Mouse (Mus musculus): ENCODE data around the gene Btg2. TPM values are rescaled to one million over a fixed set of nuclear protein-coding genes. Genes with fewer than 3 reads are reported as not detected.

Gene Btg2
- polyA plus RNA-seq, 1 experiment: 13.9 TPM

- TF ChIP-seq FLI1 (IDR thresholded peaks at IDR 0.05; ENCODE audit: low read length) (no peak), GATA1 (IDR thresholded peaks at IDR 0.05; ENCODE audit: borderline replicate concordance, low read length) (no peak)
- Histone ChIP-seq H3K9me3 (no peaks in the 10 kb centered on the region), H3K27me3 (replicated peaks) (no peaks in the 10 kb centered on the region), H3K4me1 (peaks cover 96% of the 10 kb centered on the region), H3K4me3 (replicated peaks) (peak overlapping the region; percentile 91), H3K36me3 (replicated peaks; ENCODE audit: low read length) (no peaks in the 10 kb centered on the region)
Measured at GRCm38 (mm10) chr1:134098726-134099515, 20.0 kb upstream of the Btg2 start.

GRCm38 (mm10) chr1:134097956-134098725 is 19.2 kb upstream of the Btg2 start:
- Histone ChIP-seq H3K4me3 (replicated peaks) (peak overlapping the region; percentile 91), H3K27me3 (replicated peaks) (no peaks in the 10 kb centered on the region), H3K4me1 (peaks cover 96% of the 10 kb centered on the region), H3K9me3 (no peaks in the 10 kb centered on the region), H3K36me3 (replicated peaks; ENCODE audit: low read length) (no peaks in the 10 kb centered on the region)
- no peak for TF ChIP-seq GATA1 (IDR thresholded peaks at IDR 0.05; ENCODE audit: borderline replicate concordance, low read length)
- no peak for TF ChIP-seq FLI1 (IDR thresholded peaks at IDR 0.05; ENCODE audit: low read length)

DNA sequence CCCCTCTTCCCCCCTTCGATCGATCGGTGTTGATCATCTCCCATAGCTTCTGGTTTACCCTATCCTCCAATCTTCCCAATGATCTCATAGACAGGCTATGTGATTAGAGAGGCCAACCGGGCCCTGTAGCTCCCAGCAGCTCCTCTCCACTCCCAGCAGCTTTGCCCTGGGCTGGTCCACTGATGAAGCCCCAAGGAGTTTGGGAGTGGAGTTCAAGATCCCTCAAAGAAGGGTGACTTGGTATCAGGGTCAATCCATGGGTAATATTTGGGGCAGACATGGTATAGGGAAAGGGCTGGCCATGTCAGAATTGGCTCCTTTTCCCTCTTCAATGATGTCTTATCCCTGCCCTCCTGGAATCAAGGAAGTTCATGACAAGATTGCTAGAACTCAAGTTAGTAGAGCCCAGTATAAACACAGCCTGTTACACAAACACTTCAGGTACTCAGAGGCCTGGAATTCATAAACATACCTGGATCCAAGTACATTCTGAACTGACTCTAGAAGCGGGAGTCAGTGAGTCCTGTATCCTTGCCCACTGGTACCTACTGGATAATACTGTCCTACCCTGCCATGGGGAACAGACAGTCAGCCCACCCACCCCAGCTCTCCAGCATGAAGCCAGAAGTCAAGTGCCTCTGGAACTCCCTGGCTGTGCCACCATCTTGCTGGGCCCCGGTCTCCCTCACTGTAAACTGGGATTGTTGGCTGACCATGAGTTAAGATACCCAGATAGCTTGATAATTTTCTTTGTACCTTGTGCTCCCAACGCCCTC is 18.3 kb upstream of the Btg2 start:
- peak overlapping the region; percentile 35 for H3K4me3 ChIP-seq (replicated peaks)
- no peaks in the 10 kb centered on the region for H3K27me3 ChIP-seq (replicated peaks)
- TF ChIP-seq FLI1 (IDR thresholded peaks at IDR 0.05; ENCODE audit: low read length) (no peak), GATA1 (IDR thresholded peaks at IDR 0.05; ENCODE audit: borderline replicate concordance, low read length) (no peak)
- no peaks in the 10 kb centered on the region for H3K9me3 ChIP-seq
- no peaks in the 10 kb centered on the region for H3K36me3 ChIP-seq (replicated peaks; ENCODE audit: low read length)
- peaks cover 100% of the 10 kb centered on the region for H3K4me1 ChIP-seq

DNA sequence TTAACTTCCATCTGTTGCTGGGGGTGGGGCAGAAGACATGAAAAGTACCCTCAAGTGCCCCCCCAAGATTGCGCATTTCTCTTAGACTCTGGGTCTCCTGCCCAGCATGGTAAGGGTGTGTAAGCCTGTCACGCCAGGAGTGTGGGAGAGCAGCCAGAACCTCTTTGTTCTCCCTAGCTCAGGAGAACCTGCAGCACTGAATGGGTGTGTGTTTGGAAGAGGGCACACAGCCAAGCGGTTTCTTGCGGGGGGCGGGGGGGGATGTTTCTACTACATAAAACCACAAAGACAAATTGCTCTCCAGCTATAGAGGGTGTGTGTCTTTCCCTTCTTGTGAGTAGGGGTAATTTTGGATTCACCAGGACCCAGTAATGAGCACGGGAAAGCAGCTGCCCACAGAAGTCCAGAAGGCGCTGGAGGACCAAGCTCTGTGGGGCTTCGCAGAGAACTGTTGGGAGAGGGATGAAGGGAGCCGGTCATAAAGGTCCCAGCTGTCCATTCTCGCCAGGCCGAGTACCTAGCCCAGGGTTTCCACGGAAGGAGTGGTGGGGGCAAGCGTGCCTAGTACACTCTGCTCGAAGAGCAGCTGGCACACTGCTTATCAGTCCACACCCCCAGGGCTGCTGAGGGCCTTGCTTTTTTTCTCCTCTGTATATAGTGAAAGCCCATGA is 17.5 kb upstream of the Btg2 start:
- H3K36me3 ChIP-seq (replicated peaks; ENCODE audit: low read length): no peaks in the 10 kb centered on the region
- no peaks in the 10 kb centered on the region for H3K9me3 ChIP-seq
- H3K4me1 ChIP-seq: peaks cover 100% of the 10 kb centered on the region
- H3K27me3 ChIP-seq (replicated peaks): no peaks in the 10 kb centered on the region
- H3K4me3 ChIP-seq (replicated peaks): no peak overlapping the region
- no peak for TF ChIP-seq GATA1 (IDR thresholded peaks at IDR 0.05; ENCODE audit: borderline replicate concordance, low read length)
- no peak for TF ChIP-seq FLI1 (IDR thresholded peaks at IDR 0.05; ENCODE audit: low read length)

DNA sequence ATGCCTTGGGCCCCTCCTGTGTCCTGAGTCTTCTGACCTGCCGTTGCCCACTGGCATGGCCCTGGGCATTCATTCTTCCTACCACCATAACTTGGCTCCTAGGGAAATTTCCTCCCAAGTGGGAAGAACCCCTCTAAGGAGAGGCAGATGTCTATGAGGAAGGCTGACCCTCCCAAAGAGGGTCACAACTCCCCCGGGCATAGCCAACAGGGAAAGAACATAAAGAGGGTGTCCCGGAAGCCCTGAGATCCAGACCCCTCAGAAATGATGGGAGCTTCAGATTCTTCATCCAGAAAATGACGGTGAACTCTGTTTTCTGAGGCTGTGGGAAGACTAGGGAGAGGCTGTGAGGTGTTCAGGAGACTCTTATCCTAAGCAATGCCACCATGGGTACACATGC is 16.8 kb upstream of the Btg2 start:
- no peak for TF ChIP-seq FLI1 (IDR thresholded peaks at IDR 0.05; ENCODE audit: low read length)
- no peak for TF ChIP-seq GATA1 (IDR thresholded peaks at IDR 0.05; ENCODE audit: borderline replicate concordance, low read length)
- Histone ChIP-seq H3K9me3 (no peaks in the 10 kb centered on the region), H3K27me3 (replicated peaks) (no peaks in the 10 kb centered on the region), H3K4me1 (peaks cover 98% of the 10 kb centered on the region), H3K36me3 (replicated peaks; ENCODE audit: low read length) (no peaks in the 10 kb centered on the region), H3K4me3 (replicated peaks) (no peak overlapping the region)

GRCm38 (mm10) chr1:134095033-134095612 is 16.2 kb upstream of the Btg2 start:
- TF ChIP-seq GATA1 (IDR thresholded peaks at IDR 0.05; ENCODE audit: borderline replicate concordance, low read length) (no peak), FLI1 (IDR thresholded peaks at IDR 0.05; ENCODE audit: low read length) (no peak)
- Histone ChIP-seq H3K27me3 (replicated peaks) (no peaks in the 10 kb centered on the region), H3K36me3 (replicated peaks; ENCODE audit: low read length) (no peaks in the 10 kb centered on the region), H3K4me1 (peaks cover 92% of the 10 kb centered on the region), H3K4me3 (replicated peaks) (peak overlapping the region; percentile 71), H3K9me3 (no peaks in the 10 kb centered on the region)

GRCm38 (mm10) chr1:134093771-134094526 is 15.0 kb upstream of the Btg2 start:
- H3K36me3 ChIP-seq (replicated peaks; ENCODE audit: low read length): no peaks in the 10 kb centered on the region
- H3K4me3 ChIP-seq (replicated peaks): peak overlapping the region; percentile 91
- TF ChIP-seq FLI1 (IDR thresholded peaks at IDR 0.05; ENCODE audit: low read length) (no peak), GATA1 (IDR thresholded peaks at IDR 0.05; ENCODE audit: borderline replicate concordance, low read length) (no peak)
- no peaks in the 10 kb centered on the region for H3K27me3 ChIP-seq (replicated peaks)
- peaks cover 80% of the 10 kb centered on the region for H3K4me1 ChIP-seq
- H3K9me3 ChIP-seq: no peaks in the 10 kb centered on the region

GRCm38 (mm10) chr1:134092852-134093770 is 14.2 kb upstream of the Btg2 start:
- Histone ChIP-seq H3K4me1 (peaks cover 77% of the 10 kb centered on the region), H3K9me3 (no peaks in the 10 kb centered on the region), H3K4me3 (replicated peaks) (peak overlapping the region; percentile 91), H3K36me3 (replicated peaks; ENCODE audit: low read length) (no peaks in the 10 kb centered on the region), H3K27me3 (replicated peaks) (no peaks in the 10 kb centered on the region)
- TF ChIP-seq GATA1 (IDR thresholded peaks at IDR 0.05; ENCODE audit: borderline replicate concordance, low read length) (0 out of 3 replicates have a peak, but pooled peaks have one; percentile 25), FLI1 (IDR thresholded peaks at IDR 0.05; ENCODE audit: low read length) (no peak)
